Mouse (Mus musculus) hindbrain, postnatal 0 days (tissue): Measurements from ENCODE around the gene Ggnbp2. TPM values are rescaled to one million over a fixed set of nuclear protein-coding genes. Genes with fewer than 3 reads are reported as not detected.

ENCODE experiments used
- ATAC-seq: fragments of 200-750 bp; cut with Nextera tagmentation; 2 replicates; pipeline ENCODE4 v1.8.0; 2017; ENCODE audit warnings: mild to moderate bottlenecking, moderate TSS enrichment, moderate library complexity
- DNase-seq: peaks from one replicate; pipeline ENCODE4 v3.0.0-alpha.2; 2015; ENCODE audit warnings: low spot score
- H3K27ac ChIP-seq: fragments of 300-500 bp; sonication (generic); 2 replicates; pipeline ENCODE4 v1.5.1; 2014; ENCODE audit warnings: mild to moderate bottlenecking
- H3K27me3 ChIP-seq: fragments of 300-500 bp; sonication (generic); 2 replicates; pipeline ENCODE4 v1.6.1; 2014; ENCODE audit warnings: low read length, mixed read lengths; ENCODE audit not compliant: insufficient read depth
- H3K36me3 ChIP-seq: fragments of 300-500 bp; sonication (generic); 2 replicates; pipeline ENCODE4 v1.6.1; 2014; ENCODE audit warnings: low read length, mixed read lengths; ENCODE audit not compliant: insufficient read depth
- H3K4me1 ChIP-seq: fragments of 300-500 bp; sonication (generic); 2 replicates; pipeline ENCODE4 v1.6.1; 2014; ENCODE audit warnings: antibody characterized with exemption, low read length, mixed read lengths; ENCODE audit not compliant: insufficient read depth
- H3K4me2 ChIP-seq: fragments of 300-500 bp; sonication (generic); 2 replicates; pipeline ENCODE4 v1.6.1; 2014; ENCODE audit warnings: low read depth, mild to moderate bottlenecking, low read length, moderate library complexity, mixed read lengths
- H3K4me3 ChIP-seq: fragments of 300-500 bp; sonication (generic); 2 replicates; pipeline ENCODE4 v1.5.1; 2014; ENCODE audit warnings: low read length
- H3K9ac ChIP-seq: fragments of 300-500 bp; sonication (generic); replicated peaks from 2 replicates; pipeline ENCODE4 v1.6.1; 2014; ENCODE audit warnings: mild to moderate bottlenecking, low read length, moderate library complexity, mixed read lengths
- H3K9me3 ChIP-seq: fragments of 300-500 bp; sonication (generic); 2 replicates; pipeline ENCODE4 v1.6.1; 2016; ENCODE audit warnings: low read length, mixed read lengths
- CTCF ChIP-seq: IDR thresholded peaks from 2 replicates; pipeline ENCODE4 v1.5.1; 2016; ENCODE audit warnings: antibody characterized with exemption, control low read depth, low read depth
- WGBS: fragments of 180-500 bp; shearing (Covaris S2); extraction: QIAGEN DNeasy Blood & Tissue Kit; methylation state at CpG from one replicate; pipeline ENCODE4 v1.1.7; 2014; 5-methylcytosine and 5-hydroxymethylcytosine counted together
- microRNA-seq, 2 experiments: library from miRNA; unstranded; fragments of <30 nt; microRNA quantifications; one replicate each; pipeline ENCODE4; 2016
- polyA plus RNA-seq: library from polyadenylated mRNA; unstranded; fragments of >200 nt; fragmentation: Nextera tagmentation; extraction: Ambion mirVana; gene quantifications from 2 replicates; pipeline ENCODE4 v1.2.1, GENCODE M21; 2015
- total RNA-seq: library from RNA; depleted of rRNA; stranded (reverse); fragments of >200 nt; gene quantifications from 2 replicates; pipeline ENCODE4 v1.2.3, GENCODE M21; 2014; rRNA removed

The Ggnbp2 gene
- total and polyA plus RNA-seq, 2 experiments from 2014 or later, result 41.6 to 63.5 TPM

- no peaks in the 10 kb centered on the region for H3K36me3 ChIP-seq
- WGBS, result 6% methylated on average over 17 of the region's 17 CpGs
- H3K9me3 ChIP-seq, result no peaks in the 10 kb centered on the region
- H3K4me2 ChIP-seq, result peak overlapping the region; percentile 47
- peak; percentile 93 for DNase-seq
- TF ChIP-seq CTCF, result peak; percentile 100
- ATAC-seq, result peak; percentile 91
- H3K27me3 ChIP-seq, result no peaks in the 10 kb centered on the region
- 0 out of 2 replicates have a peak, but pooled peaks cover 4% of the 10 kb centered on the region for H3K4me1 ChIP-seq
- H3K27ac ChIP-seq, result no peak overlapping the region
- 0 out of 2 replicates have a peak overlapping the region, but pooled peaks have one; percentile 21 for H3K9ac ChIP-seq
- H3K4me3 ChIP-seq, result peak overlapping the region; percentile 11; the same call in 1 of the 2 replicates
These were observed 76.0 kb downstream of the Ggnbp2 start for GRCm38 (mm10) chr11:84794496-84795113.

DNA sequence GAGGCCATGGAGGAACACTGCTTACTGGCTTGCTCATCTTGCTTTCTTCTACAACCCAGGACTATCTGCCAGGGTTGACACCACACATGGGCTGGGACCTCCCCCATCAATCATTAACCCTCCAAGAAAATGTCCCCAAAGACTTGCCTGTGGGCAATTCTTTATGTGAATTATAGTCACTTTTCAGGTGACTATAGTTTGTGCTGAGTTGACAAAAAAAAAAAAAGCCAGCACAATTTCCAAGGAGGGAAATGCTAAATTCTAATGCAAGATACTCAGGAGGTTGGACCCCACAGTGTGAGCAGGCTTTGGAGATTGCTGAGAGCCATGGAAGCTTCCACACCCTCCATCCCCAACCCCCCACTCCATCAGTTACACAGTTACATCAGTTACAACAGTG is 77.1 kb downstream of the Ggnbp2 start:
- no peaks in the 10 kb centered on the region for H3K36me3 ChIP-seq
- 0 out of 2 replicates have a peak, but pooled peaks cover 4% of the 10 kb centered on the region for H3K4me1 ChIP-seq
- H3K27me3 ChIP-seq, result no peaks in the 10 kb centered on the region
- DNase-seq, result no peak
- no peak overlapping the region for H3K4me2 ChIP-seq
- TF ChIP-seq CTCF, result no peak
- ATAC-seq, result no peak
- H3K9me3 ChIP-seq, result no peaks in the 10 kb centered on the region
- H3K9ac ChIP-seq, result no peak overlapping the region
- H3K27ac ChIP-seq, result no peak overlapping the region
- no peak overlapping the region for H3K4me3 ChIP-seq

DNA sequence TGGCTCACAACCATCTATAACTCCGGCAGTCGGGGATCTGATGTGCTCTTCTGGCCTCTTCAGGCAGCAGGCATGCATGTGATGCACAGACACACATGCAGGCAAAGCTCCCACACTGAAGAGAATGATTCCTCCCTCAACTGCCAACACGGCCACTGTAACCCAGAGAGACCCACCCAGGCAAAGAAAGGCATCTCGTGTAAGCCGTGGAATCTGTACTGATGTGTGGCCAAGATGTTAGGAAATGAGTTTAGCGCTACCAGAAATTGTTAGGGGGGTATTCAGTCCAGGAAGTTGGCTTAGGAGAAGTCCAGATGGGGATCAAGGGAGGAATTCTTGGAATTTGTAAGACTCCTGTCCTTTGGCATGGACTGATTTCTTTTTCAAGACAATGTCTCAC is 80.2 kb downstream of the Ggnbp2 start:
- H3K27ac ChIP-seq, result no peak overlapping the region

More for the DNA sequence above, 80.2 kb downstream of the Ggnbp2 start:
- Histone ChIP-seq H3K9ac (no peak overlapping the region), H3K4me2 (no peak overlapping the region), H3K4me3 (no peak overlapping the region), H3K4me1 (no peaks in the 10 kb centered on the region), H3K27me3 (no peaks in the 10 kb centered on the region), H3K36me3 (no peaks in the 10 kb centered on the region), H3K9me3 (no peaks in the 10 kb centered on the region)
- DNase-seq (no peak), ATAC-seq (no peak; the same call in 1 of the 2 replicates)
- WGBS, result 28% methylated on average over 6 of the region's 6 CpGs
- peak; percentile 34 for TF ChIP-seq CTCF

Small RNA genes within 50 kb of the gene (microRNA-seq; reads per million reads assigned to microRNA genes)
- gene Gm23564, result 0 reads per million in 2 experiments

Other genes starting within 250 kb of the Ggnbp2 start
- 15.0 and 23.0 TPM in 2 replicates for gene Mrm1, start 51.3 kb downstream of the Ggnbp2 start, total RNA-seq
- gene Mrm1, start 51.3 kb downstream of the Ggnbp2 start, polyA plus RNA-seq, result 17.1 and 20.9 TPM in 2 replicates
- gene Dhrs11, start 41.8 kb downstream of the Ggnbp2 start, total RNA-seq, result 12.4 and 14.3 TPM in 2 replicates
- 13.8 and 16.4 TPM in 2 replicates for gene Dhrs11, start 41.8 kb downstream of the Ggnbp2 start, polyA plus RNA-seq
- 8.6 and 13.0 TPM in 2 replicates for gene Myo19, start 9.3 kb upstream of the Ggnbp2 start, total RNA-seq
- gene Myo19, start 9.3 kb upstream of the Ggnbp2 start, polyA plus RNA-seq, result 4.7 and 4.9 TPM in 2 replicates
- 1.9 and 3.6 TPM in 2 replicates for gene Pigw, start 9.5 kb upstream of the Ggnbp2 start, total RNA-seq
- gene Pigw, start 9.5 kb upstream of the Ggnbp2 start, polyA plus RNA-seq, result 1.5 and 1.6 TPM in 2 replicates
- 36.7 and 44.4 TPM in 2 replicates for gene Znhit3, start 45.5 kb upstream of the Ggnbp2 start, total RNA-seq
- 85.9 and 89.3 TPM in 2 replicates for gene Znhit3, start 45.5 kb upstream of the Ggnbp2 start, polyA plus RNA-seq
- gene Car4, start 87.0 kb upstream of the Ggnbp2 start, total RNA-seq, result 0.93 and 2.0 TPM in 2 replicates
- 12.3 and 15.0 TPM in 2 replicates for gene Car4, start 87.0 kb upstream of the Ggnbp2 start, polyA plus RNA-seq